Mouse (Mus musculus) adrenal gland, postnatal 10 days (tissue): ENCODE measurements at regions not wholly inside any gene's neighbourhood (a gene's known extent, or its start where the extent isn't known, plus 50 kb on each side); places are given as distances from the start of the nearest gene placed in this dataset.
"Not testable (repeated sequence)": the region's sequence is repeated elsewhere in the genome, so short reads cannot be mapped to it uniquely, and the experiment has no call there.

Experiments
- DNase-seq: peaks from one replicate; pipeline ENCODE4 v3.0.0; 2021; ENCODE audit warnings: mixed read lengths

- no peak for DNase-seq
Measured at GRCm38 (mm10) chr1:160843671-160844070, 50.7 kb upstream of the Rabgap1l start.

DNA sequence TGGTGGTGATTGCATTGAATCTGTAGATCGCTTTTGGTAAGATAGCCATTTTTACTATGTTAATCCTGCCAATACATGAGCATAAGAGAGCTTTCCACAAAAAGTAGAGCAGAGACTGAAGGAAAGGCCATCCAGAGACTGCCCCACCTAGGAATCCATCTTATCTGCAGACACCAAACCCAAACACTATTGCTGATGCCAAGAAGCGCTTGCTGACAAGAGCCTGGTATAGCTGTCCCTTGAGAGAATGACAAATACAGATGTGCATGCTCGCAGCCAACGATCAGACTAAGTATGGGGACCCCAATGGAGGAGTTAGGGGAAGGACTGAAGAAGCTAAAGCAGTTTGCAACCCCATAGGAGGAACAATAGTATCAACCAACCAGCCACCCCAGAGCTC, 51.7 kb upstream of the Rabgap1l start:
- not testable (repeated sequence) for DNase-seq

- DNase-seq = no peak
Measured at GRCm38 (mm10) chr1:160850674-160851073, 55.5 kb upstream of the Rc3h1 start.

- DNase-seq = peak; percentile 7
Measured at GRCm38 (mm10) chr1:160854410-160854809, 51.8 kb upstream of the Rc3h1 start.

DNA sequence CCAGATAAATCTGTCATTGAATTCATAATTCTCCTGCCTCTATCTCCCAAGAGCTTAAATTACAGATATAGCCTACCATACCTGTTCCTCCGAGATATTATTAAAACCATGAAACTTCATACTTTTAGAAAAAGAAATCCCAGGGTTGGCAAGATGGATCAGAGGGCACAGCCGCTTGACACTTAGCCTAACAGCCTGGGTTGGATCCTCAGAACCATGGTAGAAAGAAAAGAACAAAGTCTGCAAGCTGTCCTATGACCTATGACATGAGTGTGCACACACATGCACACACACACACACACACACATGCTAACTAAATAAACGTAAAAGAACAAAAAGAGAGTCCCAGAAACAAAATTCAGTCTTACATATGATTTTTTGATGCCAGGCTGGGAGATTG, 50.8 kb upstream of the Rc3h1 start:
- DNase-seq = no peak

- DNase-seq = no peak
Measured at GRCm38 (mm10) chr1:160855926-160856620, 50.1 kb upstream of the Rc3h1 start.
